Mouse (Mus musculus) heart, embryonic 14.5 days (tissue): ENCODE data around the gene Radil. TPM values are rescaled to one million over a fixed set of nuclear protein-coding genes. Genes with fewer than 3 reads are reported as not detected.

ENCODE experiments used
- ATAC-seq: fragments of 200-750 bp; cut with Nextera tagmentation; 2 replicates; pipeline ENCODE4 v1.8.0; 2017; ENCODE audit warnings: low read depth, moderate TSS enrichment; ENCODE audit not compliant: insufficient number of reproducible peaks, insufficient read depth, low FRiP score
- H3K27ac ChIP-seq, 2 experiments: fragments of 200-500 bp in 1 of 2; fragments of 300-500 bp in 1 of 2; sonication (generic) in 1 of 2; replicated peaks in 1 of 2; 2 replicates each; pipeline ENCODE4 v1.5.1; 2012 to 2014; ENCODE audit warnings: low read depth in 2 of 2, low read length in 2 of 2, control low read depth in 1 of 2, mild to moderate bottlenecking in 1 of 2, mixed read lengths in 1 of 2; ENCODE audit not compliant: control insufficient read depth in 1 of 2, insufficient read depth in 1 of 2
- H3K27me3 ChIP-seq: fragments of 300-500 bp; sonication (generic); 2 replicates; pipeline ENCODE4 v1.6.1; 2014; ENCODE audit warnings: mild to moderate bottlenecking, low read length, control low read depth; ENCODE audit not compliant: control insufficient read depth, insufficient read depth
- H3K36me3 ChIP-seq: fragments of 300-500 bp; sonication (generic); 2 replicates; pipeline ENCODE4 v1.6.1; 2014; ENCODE audit warnings: mild to moderate bottlenecking, control low read depth, low read length, mixed read lengths; ENCODE audit not compliant: control insufficient read depth, insufficient read depth
- H3K4me1 ChIP-seq, 2 experiments: fragments of 200-500 bp in 1 of 2; fragments of 300-500 bp in 1 of 2; sonication (generic) in 1 of 2; 2 replicates each; pipeline ENCODE4 v1.6.1; 2012 to 2014; ENCODE audit warnings: low read length in 2 of 2, control low read depth in 1 of 2, mixed read lengths in 1 of 2; ENCODE audit not compliant: control insufficient read depth in 2 of 2, insufficient read depth in 2 of 2
- H3K4me2 ChIP-seq: fragments of 300-500 bp; sonication (generic); 2 replicates; pipeline ENCODE4 v1.6.1; 2014; ENCODE audit warnings: mild to moderate bottlenecking, low read length
- H3K4me3 ChIP-seq, 2 experiments: fragments of 200-500 bp in 1 of 2; fragments of 300-500 bp in 1 of 2; sonication (generic) in 1 of 2; 2 replicates each; pipeline ENCODE4 v1.5.1; 2012 to 2014; ENCODE audit warnings: low read length in 2 of 2, mild to moderate bottlenecking in 2 of 2, control low read depth in 1 of 2, low read depth in 1 of 2, moderate library complexity in 1 of 2; ENCODE audit not compliant: control insufficient read depth in 1 of 2, insufficient read depth in 1 of 2
- H3K9ac ChIP-seq: fragments of 300-500 bp; sonication (generic); 2 replicates; pipeline ENCODE4 v1.6.1; 2014; ENCODE audit warnings: mild to moderate bottlenecking, low read length
- H3K9me3 ChIP-seq: fragments of 300-500 bp; sonication (generic); 2 replicates; pipeline ENCODE4 v1.6.1; 2016; ENCODE audit warnings: low read length, control low read depth; ENCODE audit not compliant: control insufficient read depth
- WGBS: fragments of 180-500 bp; shearing (Covaris S2); extraction: QIAGEN DNeasy Blood & Tissue Kit; methylation state at CpG from one replicate; pipeline ENCODE4 v1.1.7; 2014; 5-methylcytosine and 5-hydroxymethylcytosine counted together
- polyA plus RNA-seq: library from polyadenylated mRNA; unstranded; fragments of >200 nt; fragmentation: Nextera tagmentation; extraction: Ambion mirVana; gene quantifications from 2 replicates; pipeline ENCODE4 v1.2.1, GENCODE M21; 2014

The Radil gene
- polyA plus RNA-seq, 1 experiment from 2014 or later = 12.1 TPM

DNA sequence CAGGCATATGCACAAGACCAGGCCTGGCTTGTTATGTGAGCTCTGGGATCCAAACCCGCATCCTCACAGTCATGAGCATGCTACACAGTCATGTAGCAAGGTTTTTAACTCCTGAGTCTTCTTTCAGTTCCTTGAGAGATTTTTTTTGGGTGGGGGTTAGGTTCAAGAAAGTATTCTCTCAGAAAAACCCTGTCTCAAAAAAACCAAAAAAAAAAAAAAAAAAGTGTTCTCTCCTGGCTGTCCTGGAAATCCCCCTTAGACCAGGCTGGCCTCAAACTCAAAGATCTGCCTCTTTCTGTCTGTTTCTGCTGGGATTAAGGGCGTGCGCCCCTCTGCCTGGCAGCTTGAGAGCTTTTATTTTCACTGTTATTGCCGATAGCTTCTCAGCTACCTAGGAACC, 15.5 kb downstream of the Radil start:
- Histone ChIP-seq H3K9me3 (no peaks in the 10 kb centered on the region), H3K27ac (0 out of 4 replicates have a peak overlapping the region, but pooled peaks of 1 of the 2 experiments have one; percentile 19), H3K4me1 (peaks cover 14 to 16% of the 10 kb centered on the region in 2 experiments), H3K9ac (no peak overlapping the region), H3K4me2 (no peak overlapping the region), H3K4me3 (no peak overlapping the region), H3K27me3 (no peaks in the 10 kb centered on the region), H3K36me3 (no peaks in the 10 kb centered on the region)
- ATAC-seq = no peak
- WGBS = 74% methylated on average over 4 of the region's 4 CpGs

DNA sequence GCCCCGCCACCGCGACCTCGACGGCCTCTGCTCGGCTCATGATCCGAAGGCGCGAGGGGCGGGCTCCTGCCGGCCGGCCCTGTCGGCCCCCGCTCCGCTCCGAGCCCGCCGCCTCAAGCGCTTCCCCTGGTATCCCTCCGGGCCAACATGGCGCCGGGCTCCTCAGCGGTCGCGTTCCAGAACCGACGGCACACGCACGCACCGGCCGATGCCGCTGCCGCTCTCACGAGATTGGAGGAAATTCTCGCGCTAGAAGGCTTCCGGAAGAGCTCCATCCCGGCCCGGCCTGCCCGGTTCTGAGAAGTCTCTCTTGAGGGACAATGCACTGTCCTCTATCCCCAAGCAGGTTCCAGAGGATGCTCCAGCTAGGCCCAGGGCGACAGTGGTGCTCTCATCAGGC, 21.0 kb downstream of the Radil start, which contains the start of gene Papolb:
Papolb (minus strand) TSS at position 162 of the 400 bp plus-strand sequence.
- H3K27ac ChIP-seq = no peak within 1 kb of the TSS
- H3K27me3 ChIP-seq = peaks cover 5% of the 10 kb centered on the region; the same call in 1 of the 2 replicates
- peaks cover 12 to 15% of the 10 kb centered on the region in 2 experiments for H3K4me1 ChIP-seq
- 0 out of 4 replicates have a peak within 1 kb of the TSS, but pooled peaks have one; percentile 8 to 11 for H3K4me3 ChIP-seq
- no peak within 1 kb of the TSS for H3K9ac ChIP-seq
- no peak for ATAC-seq
- H3K4me2 ChIP-seq = peak within 1 kb of the TSS; percentile 38
- H3K9me3 ChIP-seq = 0 out of 2 replicates have a peak, but pooled peaks cover 4% of the 10 kb centered on the region
- 49% methylated on average over 37 of the region's 41 CpGs for WGBS
- H3K36me3 ChIP-seq = no peaks in the 10 kb centered on the region

DNA sequence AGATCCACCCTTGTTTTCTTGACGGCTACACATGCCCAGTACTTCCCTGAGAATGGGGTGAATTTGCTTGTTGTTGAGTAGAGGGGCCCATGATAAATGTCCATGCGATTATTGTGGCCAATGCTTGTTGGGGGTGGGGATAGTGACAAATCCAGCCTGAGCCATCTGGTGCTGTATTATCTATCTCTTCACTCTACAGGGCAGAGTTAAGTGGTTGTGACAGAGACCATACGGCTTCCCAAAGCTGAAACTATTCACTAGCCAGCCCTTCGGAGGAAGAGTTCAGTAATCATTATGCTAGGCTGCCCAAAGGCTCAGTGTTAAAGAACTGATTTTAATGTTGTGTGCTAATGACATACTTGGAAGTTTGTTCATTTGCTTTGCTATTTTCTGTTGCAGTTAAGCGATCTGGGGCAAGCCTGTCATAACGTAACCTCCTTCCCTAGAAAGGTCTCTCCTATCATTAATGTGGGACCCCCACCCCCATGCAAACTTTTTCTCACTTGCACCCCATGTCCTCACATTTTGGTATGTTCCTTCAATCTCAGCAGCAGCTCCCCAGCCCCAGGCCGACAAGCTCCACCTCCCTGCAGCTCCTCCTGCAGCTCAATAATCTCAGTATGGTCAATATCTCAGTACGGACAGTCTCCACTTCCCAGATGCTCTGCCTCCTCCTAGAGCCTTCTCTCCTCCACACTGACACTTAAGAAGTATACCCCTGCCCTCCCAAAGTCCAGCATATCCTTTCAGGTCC, 26.0 kb downstream of the Radil start:
- WGBS = 34% methylated on average over 8 of the region's 8 CpGs
- ATAC-seq = no peak
- Histone ChIP-seq H3K4me1 (peaks cover 7 to 22% of the 10 kb centered on the region in 2 experiments), H3K9me3 (0 out of 2 replicates have a peak, but pooled peaks cover 3% of the 10 kb centered on the region), H3K27ac (peak overlapping the region in 1 of 2 experiments; percentile 33; a peak in 1 of 4 replicates), H3K4me2 (no peak overlapping the region), H3K27me3 (peaks cover 5% of the 10 kb centered on the region; the same call in 1 of the 2 replicates), H3K4me3 (no peak overlapping the region), H3K36me3 (no peaks in the 10 kb centered on the region), H3K9ac (no peak overlapping the region; the same call in 1 of the 2 replicates)

DNA sequence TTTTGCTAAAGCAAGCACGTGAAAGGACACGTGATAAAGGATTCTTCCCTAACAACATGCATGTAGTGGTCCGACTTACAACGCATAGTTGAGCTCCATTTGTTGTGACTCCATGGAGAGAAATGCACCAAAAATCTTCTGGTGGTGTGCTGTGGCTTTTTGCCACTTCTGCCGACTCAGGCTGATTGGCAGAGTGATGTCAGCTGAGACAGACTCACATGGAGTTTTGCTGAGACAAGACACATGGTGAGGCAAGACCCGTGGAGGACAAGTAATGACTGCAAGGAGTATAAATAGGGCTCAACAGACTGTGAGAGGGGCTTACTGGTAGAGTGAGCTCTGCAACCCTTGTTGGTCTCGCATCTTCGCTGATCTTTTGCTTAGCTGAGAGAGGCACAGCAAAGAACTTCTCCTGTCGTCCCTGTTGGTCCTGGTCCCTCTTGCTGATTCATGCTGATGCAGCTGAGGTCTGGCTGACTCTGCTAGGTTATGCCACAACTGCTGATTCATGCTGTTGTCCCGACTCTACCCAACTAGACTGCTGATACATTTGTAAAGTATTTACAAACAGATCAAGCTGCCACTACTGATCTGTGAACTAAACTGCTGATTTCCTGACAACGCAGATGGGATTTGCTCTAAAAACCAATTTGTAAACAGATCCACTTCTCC, 29.6 kb downstream of the Radil start:
- ATAC-seq = no peak
- Histone ChIP-seq H3K27me3 (no peaks in the 10 kb centered on the region), H3K27ac (no peak overlapping the region), H3K4me3 (no peak overlapping the region), H3K9ac (no peak overlapping the region), H3K36me3 (no peaks in the 10 kb centered on the region), H3K4me2 (no peak overlapping the region), H3K9me3 (no peaks in the 10 kb centered on the region), H3K4me1 (peaks cover 20 to 34% of the 10 kb centered on the region in 2 experiments)
- WGBS = 80% methylated on average over 11 of the region's 11 CpGs

DNA sequence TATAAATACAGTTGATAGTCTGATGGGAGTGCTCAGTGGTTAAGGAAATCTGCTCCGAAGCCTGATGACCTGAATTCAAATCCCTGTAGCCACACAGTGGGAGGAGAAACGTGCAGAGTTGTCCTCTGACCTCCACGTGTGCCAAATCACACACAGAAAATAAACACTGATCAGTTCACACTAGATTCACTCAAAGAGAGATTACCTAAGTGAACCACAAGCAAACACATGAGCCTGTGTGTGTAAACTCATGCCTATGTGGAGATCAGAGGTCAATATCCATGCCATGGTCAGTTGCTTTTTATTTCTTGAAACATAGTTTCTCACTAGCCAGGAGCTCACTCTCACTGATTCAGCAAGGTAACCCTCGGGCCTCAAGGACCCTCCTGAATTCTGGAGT, 30.5 kb downstream of the Radil start:
- Histone ChIP-seq H3K9ac (no peak overlapping the region), H3K4me2 (no peak overlapping the region), H3K4me3 (no peak overlapping the region), H3K36me3 (no peaks in the 10 kb centered on the region), H3K4me1 (peaks cover 19 to 25% of the 10 kb centered on the region in 2 experiments), H3K27ac (no peak overlapping the region), H3K9me3 (no peaks in the 10 kb centered on the region), H3K27me3 (no peaks in the 10 kb centered on the region)
- no peak for ATAC-seq
- WGBS = 79% methylated on average over 4 of the region's 4 CpGs

DNA sequence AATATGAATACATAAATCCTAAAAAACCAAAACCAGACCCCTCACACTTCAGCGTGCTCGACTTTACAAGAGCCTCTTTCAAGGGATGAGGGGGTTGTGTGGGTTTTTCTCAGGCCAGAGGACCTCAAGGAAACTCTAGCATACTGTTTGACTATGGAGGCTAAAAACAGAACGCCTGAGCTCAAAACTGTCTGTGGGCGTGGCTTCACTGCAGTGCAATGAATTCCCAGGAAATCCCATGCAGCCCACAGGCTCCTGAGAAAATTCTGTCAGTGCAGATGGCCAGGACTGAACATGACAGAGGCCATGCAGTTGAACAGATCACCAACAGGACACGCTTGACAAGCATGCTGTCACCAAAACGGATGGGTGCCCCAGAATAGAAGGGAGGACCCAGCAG, 31.9 kb downstream of the Radil start:
- 36% methylated on average over 6 of the region's 6 CpGs for WGBS
- no peaks in the 10 kb centered on the region for H3K36me3 ChIP-seq
- ATAC-seq = peak; percentile 44; the same call in 1 of the 2 replicates
- no peak overlapping the region for H3K4me3 ChIP-seq
- no peaks in the 10 kb centered on the region for H3K9me3 ChIP-seq
- peak overlapping the region; percentile 21; the same call in 1 of the 2 replicates for H3K9ac ChIP-seq
- H3K27ac ChIP-seq = peak overlapping the region; percentile 1 to 64; a peak in 3 of 4 replicates
- 0 out of 2 replicates have a peak overlapping the region, but pooled peaks have one; percentile 16 for H3K4me2 ChIP-seq
- peaks cover 13 to 15% of the 10 kb centered on the region in 2 experiments for H3K4me1 ChIP-seq
- no peaks in the 10 kb centered on the region for H3K27me3 ChIP-seq

DNA sequence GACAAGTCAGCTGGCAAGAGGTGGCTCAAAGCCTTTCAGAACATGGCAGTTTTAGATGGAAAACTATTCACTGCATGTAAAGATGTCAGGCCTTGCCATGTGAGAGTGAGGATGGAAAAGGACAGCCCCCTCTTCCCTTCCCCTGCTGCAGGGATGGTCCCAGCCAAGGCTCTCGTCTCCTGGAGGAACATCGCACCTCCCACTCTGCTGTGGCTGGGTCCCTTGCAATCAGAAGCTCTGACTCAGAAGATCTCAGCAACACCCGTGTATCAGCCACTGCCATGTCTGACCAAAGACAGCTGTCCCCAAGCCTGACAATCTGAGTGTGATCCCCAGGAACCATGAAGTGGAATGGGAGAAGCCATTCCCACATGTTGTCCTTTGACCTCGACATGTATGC, 38.8 kb downstream of the Radil start:
- Histone ChIP-seq H3K36me3 (no peaks in the 10 kb centered on the region), H3K4me1 (peaks cover 14 to 15% of the 10 kb centered on the region in 2 experiments), H3K27me3 (no peaks in the 10 kb centered on the region), H3K4me3 (no peak overlapping the region), H3K27ac (no peak overlapping the region), H3K4me2 (no peak overlapping the region), H3K9ac (no peak overlapping the region), H3K9me3 (no peaks in the 10 kb centered on the region)
- no peak for ATAC-seq
- 74% methylated on average over 4 of the region's 4 CpGs for WGBS
